Mouse (Mus musculus) v-Abl transformed pro-B cells (cell line): Measurements from ENCODE around the gene Faap20.

ENCODE experiments used
- in situ Hi-C, 2 experiments: fragments of 400-800 bp; cut with MboI; formaldehyde crosslinking; loops; one replicate each; pipeline ENCODE4 v1.15.1; 2025; ENCODE audit not compliant: unreplicated experiment in 2 of 2

The Faap20 gene

DNA sequence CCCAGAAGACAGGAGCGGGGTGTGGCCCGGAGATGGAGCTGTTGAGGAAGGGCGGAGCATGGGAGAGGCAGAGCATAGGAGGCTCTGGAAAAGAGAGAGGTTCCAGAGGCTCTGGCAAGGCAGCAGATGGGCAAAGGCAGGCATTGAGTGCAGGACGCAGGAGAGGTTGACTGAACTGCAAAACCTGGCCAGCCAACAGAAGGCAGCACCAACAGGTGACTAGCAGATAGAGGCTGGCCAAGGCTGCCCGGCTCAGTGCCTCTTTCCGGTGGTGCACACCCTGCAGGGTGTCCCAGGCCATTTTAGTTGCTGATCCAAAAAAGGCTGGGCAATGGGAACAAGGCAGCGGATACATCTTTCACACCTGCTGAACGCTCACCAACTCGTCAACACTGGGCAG, 7.8 kb upstream of the Faap20 start:
- in situ Hi-C loops, result loop anchor here (10.0 to 25.0 kb wide), 4 partner anchors 277 to 1279 kb away; partner anchors contain the start of genes Hes5 (in 2 of the 2), Megf6 (in 2 of the 2), Pank4 (in 2 of the 2) and Tprgl (in 2 of the 2)

- in situ Hi-C loops, result loop anchor here (10.0 to 25.0 kb wide), 4 partner anchors 277 to 1280 kb away; partner anchors contain the start of genes Hes5 (in 2 of the 2), Megf6 (in 2 of the 2), Pank4 (in 2 of the 2) and Tprgl (in 2 of the 2)
Measured at GRCm38 (mm10) chr4:155242292-155242691, 7.3 kb upstream of the Faap20 start.

GRCm38 (mm10) chr4:155243233-155243632, 6.4 kb upstream of the Faap20 start:
- in situ Hi-C loops, result loop anchor here (10.0 to 25.0 kb wide), 4 partner anchors 278 to 1281 kb away; partner anchors contain the start of genes Hes5 (in 2 of the 2), Megf6 (in 2 of the 2), Pank4 (in 2 of the 2) and Tprgl (in 2 of the 2)

GRCm38 (mm10) chr4:155245770-155246492, 3.7 kb upstream of the Faap20 start:
- in situ Hi-C loops, result loop anchor here (5.0 to 25.0 kb wide), 6 partner anchors 149 to 1284 kb away; partner anchors contain the start of genes Hes5 (in 2 of the 2), Megf6 (in 2 of the 2), Pank4 (in 2 of the 2) and Tprgl (in 2 of the 2)

DNA sequence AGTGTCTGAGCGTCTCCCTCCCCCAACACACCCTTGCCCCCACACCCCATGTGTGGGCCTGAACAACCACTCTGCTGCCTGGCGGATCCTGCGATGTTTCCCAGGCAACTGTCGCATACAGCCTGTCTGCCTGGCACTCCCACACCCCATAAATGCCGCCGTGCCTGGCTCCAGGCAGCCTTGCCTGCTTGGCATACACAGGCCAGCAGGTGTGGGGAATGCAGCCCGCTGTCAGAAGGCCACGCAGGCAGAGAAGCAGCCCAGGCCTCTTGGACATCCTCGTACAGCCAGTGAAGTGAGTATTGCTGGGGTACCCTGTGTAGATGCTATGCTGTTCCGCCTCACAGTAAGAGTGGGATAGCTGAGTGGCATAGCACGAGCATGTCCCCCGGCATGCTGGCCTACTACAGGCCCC, 2.9 kb upstream of the Faap20 start:
- in situ Hi-C loops, result loop anchor here (5.0 to 25.0 kb wide), 6 partner anchors 149 to 1284 kb away; partner anchors contain the start of genes Hes5 (in 2 of the 2), Megf6 (in 2 of the 2), Pank4 (in 2 of the 2) and Tprgl (in 2 of the 2)

- in situ Hi-C loops, result loop anchor here (5.0 to 25.0 kb wide), 6 partner anchors 151 to 1286 kb away; partner anchors contain the start of genes Hes5 (in 2 of the 2), Megf6 (in 2 of the 2), Pank4 (in 2 of the 2) and Tprgl (in 2 of the 2)
Measured at GRCm38 (mm10) chr4:155248054-155248453, 1.5 kb upstream of the Faap20 start.

DNA sequence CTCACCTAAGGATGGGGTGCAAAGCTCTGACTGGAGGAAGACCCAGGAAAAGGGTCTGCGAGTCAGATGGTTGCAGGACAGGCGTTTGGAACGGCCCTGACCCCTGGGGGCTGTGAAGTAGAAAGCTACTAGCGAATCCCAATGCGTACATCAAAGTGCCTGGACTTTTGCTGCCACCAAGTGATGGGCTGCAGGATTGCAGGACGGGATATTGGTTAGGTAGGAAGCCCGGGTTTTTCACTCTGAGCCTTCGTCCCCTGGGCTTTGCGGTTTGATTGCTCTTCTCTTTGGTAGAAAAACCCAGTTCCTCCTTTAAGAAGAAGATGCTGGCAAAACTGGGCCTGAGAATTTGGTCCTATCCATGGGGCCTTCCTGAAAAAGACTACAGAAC, 350 bp upstream of the Faap20 start:
- in situ Hi-C loops, result loop anchor here (5.0 to 25.0 kb wide), 6 partner anchors 152 to 1287 kb away; partner anchors contain the start of genes Hes5 (in 2 of the 2), Megf6 (in 2 of the 2), Pank4 (in 2 of the 2) and Tprgl (in 2 of the 2)

- in situ Hi-C loops, result loop anchor here in 1 of 2 experiments (10.0 kb wide), 1 partner anchor 376 kb away; no protein-coding TSS in a partner anchor
Measured at GRCm38 (mm10) chr4:155250361-155251117, 937 bp downstream of the Faap20 start.

GRCm38 (mm10) chr4:155251147-155251546, 1.5 kb downstream of the Faap20 start:
- in situ Hi-C loops, result loop anchor here in 1 of 2 experiments (10.0 kb wide), 1 partner anchor 376 kb away; no protein-coding TSS in a partner anchor

GRCm38 (mm10) chr4:155252253-155252652, 2.7 kb downstream of the Faap20 start:
- in situ Hi-C loops, result loop anchor here in 1 of 2 experiments (10.0 kb wide), 1 partner anchor 377 kb away; no protein-coding TSS in a partner anchor

DNA sequence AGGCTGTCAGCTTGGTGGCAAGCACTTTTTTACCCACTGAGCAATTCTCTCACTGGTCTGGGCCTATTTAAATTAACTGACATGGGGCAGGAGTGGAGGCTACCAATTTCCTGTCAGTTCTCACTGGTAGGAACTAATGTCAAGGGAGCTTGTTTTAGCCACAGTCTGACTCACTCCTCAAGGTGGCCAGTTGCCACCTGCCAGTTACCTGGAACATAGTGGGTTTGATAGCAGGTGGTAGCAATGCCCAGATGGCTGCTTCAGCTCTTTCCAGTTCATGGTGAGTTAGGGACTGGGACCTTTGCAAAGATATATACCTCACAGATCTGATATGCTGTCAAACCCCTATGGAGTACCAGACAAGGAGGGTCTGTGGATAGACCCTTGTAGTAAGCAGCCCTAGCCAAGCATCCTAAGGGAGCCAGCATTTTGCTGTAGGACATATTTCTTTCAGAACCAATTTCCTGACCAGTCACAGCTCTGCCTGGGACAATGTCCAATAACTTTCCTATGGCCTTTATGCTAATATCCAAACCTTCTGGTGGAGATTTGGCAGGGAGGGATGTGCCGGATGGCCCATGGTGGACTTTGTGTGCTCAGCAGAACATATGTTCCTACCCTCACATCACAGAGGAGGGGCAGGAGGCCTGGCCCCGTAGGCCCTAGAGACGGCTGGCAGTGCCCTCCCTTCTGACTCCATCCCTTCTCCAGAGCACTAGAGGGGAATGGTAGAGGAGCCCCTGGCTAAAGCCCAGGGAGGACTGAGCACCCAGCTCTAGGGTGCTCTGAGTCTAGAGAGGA, 15.1 kb downstream of the Faap20 start:
- in situ Hi-C loops, result no loop called here

- in situ Hi-C loops, result no loop called here
Measured at GRCm38 (mm10) chr4:155267047-155267543, 17.5 kb downstream of the Faap20 start.

DNA sequence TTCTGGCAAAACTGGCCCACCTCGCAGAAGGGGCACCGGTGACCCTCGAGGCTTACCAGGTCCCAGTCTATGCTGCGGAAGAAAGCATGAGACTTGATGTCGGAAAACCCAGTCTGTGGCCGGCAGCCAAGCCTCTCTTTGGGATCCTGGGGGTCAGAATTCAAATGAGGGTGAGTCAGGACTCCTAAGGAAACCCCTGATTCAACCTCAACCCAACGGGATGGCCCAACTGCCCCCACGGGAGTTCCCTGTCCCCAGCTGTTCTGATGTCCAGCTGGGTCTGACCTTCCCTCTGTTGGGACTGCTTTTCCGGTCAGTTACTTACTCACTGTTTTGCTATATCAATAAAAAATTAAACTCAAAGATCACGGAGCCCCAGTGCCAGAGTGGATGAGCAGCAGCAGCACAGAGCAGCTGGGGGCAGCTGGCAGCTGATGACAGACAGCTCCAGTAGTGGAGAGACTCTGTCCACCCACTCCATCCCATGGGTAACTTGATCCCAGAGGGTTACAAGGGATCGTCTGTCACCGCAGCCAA, 18.1 kb downstream of the Faap20 start:
- in situ Hi-C loops, result no loop called here

- in situ Hi-C loops, result no loop called here
Measured at GRCm38 (mm10) chr4:155268382-155268781, 18.8 kb downstream of the Faap20 start.

- in situ Hi-C loops, result no loop called here
Measured at GRCm38 (mm10) chr4:155274451-155274850, 24.8 kb downstream of the Faap20 start.

DNA sequence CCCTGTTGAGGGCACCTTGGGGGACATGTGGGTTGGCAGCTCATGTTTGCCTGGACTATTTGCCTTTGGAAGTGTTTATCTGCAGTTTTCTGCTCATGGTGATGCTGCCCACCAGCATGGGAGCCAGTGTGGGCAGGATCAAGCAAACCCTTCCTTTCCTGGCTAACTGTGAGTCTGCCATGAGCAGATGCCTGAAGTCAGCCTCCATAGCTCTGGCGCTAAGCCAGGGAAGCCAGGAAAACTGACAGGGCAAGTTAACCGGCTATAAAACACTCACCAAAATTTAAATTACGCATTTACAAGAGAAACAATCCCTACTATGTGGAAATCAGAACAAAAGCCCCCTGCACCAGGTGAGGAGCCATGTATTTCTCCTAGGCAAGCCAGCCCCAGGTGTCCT, 25.2 kb downstream of the Faap20 start:
- in situ Hi-C loops, result no loop called here

DNA sequence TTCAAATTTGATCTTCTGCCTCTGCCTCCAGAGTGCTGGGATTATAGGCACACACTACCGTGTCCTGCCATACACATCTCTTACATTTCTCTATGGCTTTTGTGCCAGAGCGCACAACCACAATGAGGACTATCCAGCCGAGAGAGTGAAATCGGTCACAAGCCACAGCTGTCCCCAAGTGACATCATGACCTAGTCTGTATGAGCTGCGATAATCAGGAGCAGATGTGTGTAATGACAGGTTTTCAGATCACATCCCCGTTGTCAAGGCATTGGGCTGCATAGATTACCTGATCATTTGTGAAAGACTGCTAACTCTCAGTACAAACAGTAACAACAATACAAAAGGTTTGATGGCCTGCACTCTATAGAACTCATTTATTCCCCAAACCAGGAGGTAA, 28.4 kb downstream of the Faap20 start:
- in situ Hi-C loops, result no loop called here

DNA sequence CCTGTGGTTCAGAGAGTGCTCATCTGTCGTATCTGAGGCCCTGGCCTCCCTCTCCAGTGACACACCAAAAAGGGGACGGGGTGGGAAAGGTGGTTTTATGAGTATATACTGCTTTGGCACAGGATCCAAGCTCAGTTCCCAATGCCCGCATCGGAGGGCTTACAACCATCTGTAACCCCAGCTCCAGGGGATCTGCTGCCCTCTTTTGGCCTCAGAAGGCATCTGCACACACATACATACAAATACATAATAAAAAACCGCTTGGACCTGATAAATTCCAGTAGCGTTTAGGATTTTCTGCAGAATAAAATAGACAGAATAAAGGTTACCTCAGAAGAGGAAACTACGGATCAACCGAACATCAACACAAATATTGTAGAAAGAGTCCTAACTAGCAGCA, 29.5 kb downstream of the Faap20 start:
- in situ Hi-C loops, result no loop called here
